Mouse (Mus musculus) heart, embryonic 11.5 days (tissue): Measurements from ENCODE around the gene Hoxa6. TPM values are rescaled to one million over a fixed set of nuclear protein-coding genes. Genes with fewer than 3 reads are reported as not detected.

Experiments
- ATAC-seq: fragments of 200-750 bp; cut with Nextera tagmentation; replicated peaks from 2 replicates; pipeline ENCODE4 v1.8.0; 2017; ENCODE audit warnings: moderate library complexity; ENCODE audit not compliant: insufficient number of reproducible peaks, low FRiP score, low TSS enrichment
- H3K27ac ChIP-seq: fragments of 300-500 bp; sonication (generic); 2 replicates; pipeline ENCODE4 v1.5.1; 2014; ENCODE audit warnings: mild to moderate bottlenecking, low read depth, low read length
- H3K27me3 ChIP-seq: fragments of 300-500 bp; sonication (generic); 2 replicates; pipeline ENCODE4 v1.6.1; 2014; ENCODE audit warnings: mild to moderate bottlenecking, low read length, mixed read lengths; ENCODE audit not compliant: control insufficient read depth, insufficient read depth
- H3K36me3 ChIP-seq: fragments of 300-500 bp; sonication (generic); 2 replicates; pipeline ENCODE4 v1.6.1; 2014; ENCODE audit warnings: mild to moderate bottlenecking, low read length, moderate library complexity, mixed read lengths; ENCODE audit not compliant: control insufficient read depth, insufficient read depth
- H3K4me1 ChIP-seq: fragments of 300-500 bp; sonication (generic); 2 replicates; pipeline ENCODE4 v1.6.1; 2014; ENCODE audit warnings: low read length; ENCODE audit not compliant: control insufficient read depth, insufficient read depth
- H3K4me2 ChIP-seq: fragments of 300-500 bp; sonication (generic); 2 replicates; pipeline ENCODE4 v1.6.1; 2014; ENCODE audit warnings: mild to moderate bottlenecking, moderate library complexity
- H3K4me3 ChIP-seq: fragments of 300-500 bp; sonication (generic); 2 replicates; pipeline ENCODE4 v1.5.1; 2014; ENCODE audit warnings: low read depth, low read length
- H3K9ac ChIP-seq: fragments of 300-500 bp; sonication (generic); 2 replicates; pipeline ENCODE4 v1.6.1; 2014; ENCODE audit warnings: mild to moderate bottlenecking, low read depth, low read length, moderate library complexity
- H3K9me3 ChIP-seq: fragments of 300-500 bp; sonication (generic); replicated peaks from 2 replicates; pipeline ENCODE4 v1.6.1; 2016; ENCODE audit warnings: low read length; ENCODE audit not compliant: control insufficient read depth
- WGBS: fragments of 180-500 bp; shearing (Covaris S2); extraction: QIAGEN DNeasy Blood & Tissue Kit; methylation state at CpG from one replicate; pipeline ENCODE4 v1.1.7; 2014; ENCODE audit not compliant: insufficient replicate concordance; 5-methylcytosine and 5-hydroxymethylcytosine counted together
- polyA plus RNA-seq: library from polyadenylated mRNA; unstranded; fragments of >200 nt; fragmentation: Nextera tagmentation; extraction: Ambion mirVana; gene quantifications from 2 replicates; pipeline ENCODE4 v1.2.1, GENCODE M21; 2014

The Hoxa6 gene
- polyA plus RNA-seq, 1 experiment from 2014 or later: not detected

GRCm38 (mm10) chr6:52219234-52219942, 10.9 kb upstream of the Hoxa6 start:
- no peak for ATAC-seq
- Histone ChIP-seq H3K36me3 (no peaks in the 10 kb centered on the region), H3K27ac (no peak overlapping the region), H3K4me1 (0 out of 2 replicates have a peak, but pooled peaks cover 4% of the 10 kb centered on the region), H3K4me2 (no peak overlapping the region), H3K9me3 (no peaks in the 10 kb centered on the region), H3K27me3 (peaks cover 100% of the 10 kb centered on the region), H3K4me3 (no peak overlapping the region), H3K9ac (no peak overlapping the region)
- WGBS: 24% methylated on average over 9 of the region's 9 CpGs

GRCm38 (mm10) chr6:52218643-52219215, 10.2 kb upstream of the Hoxa6 start:
- H3K36me3 ChIP-seq: no peaks in the 10 kb centered on the region
- 0 out of 2 replicates have a peak, but pooled peaks cover 4% of the 10 kb centered on the region for H3K4me1 ChIP-seq
- 12% methylated on average over 14 of the region's 14 CpGs for WGBS
- no peak overlapping the region for H3K4me2 ChIP-seq
- ATAC-seq: no peak
- H3K9me3 ChIP-seq: no peaks in the 10 kb centered on the region
- H3K4me3 ChIP-seq: no peak overlapping the region
- H3K9ac ChIP-seq: no peak overlapping the region
- no peak overlapping the region for H3K27ac ChIP-seq
- peaks cover 100% of the 10 kb centered on the region for H3K27me3 ChIP-seq

DNA sequence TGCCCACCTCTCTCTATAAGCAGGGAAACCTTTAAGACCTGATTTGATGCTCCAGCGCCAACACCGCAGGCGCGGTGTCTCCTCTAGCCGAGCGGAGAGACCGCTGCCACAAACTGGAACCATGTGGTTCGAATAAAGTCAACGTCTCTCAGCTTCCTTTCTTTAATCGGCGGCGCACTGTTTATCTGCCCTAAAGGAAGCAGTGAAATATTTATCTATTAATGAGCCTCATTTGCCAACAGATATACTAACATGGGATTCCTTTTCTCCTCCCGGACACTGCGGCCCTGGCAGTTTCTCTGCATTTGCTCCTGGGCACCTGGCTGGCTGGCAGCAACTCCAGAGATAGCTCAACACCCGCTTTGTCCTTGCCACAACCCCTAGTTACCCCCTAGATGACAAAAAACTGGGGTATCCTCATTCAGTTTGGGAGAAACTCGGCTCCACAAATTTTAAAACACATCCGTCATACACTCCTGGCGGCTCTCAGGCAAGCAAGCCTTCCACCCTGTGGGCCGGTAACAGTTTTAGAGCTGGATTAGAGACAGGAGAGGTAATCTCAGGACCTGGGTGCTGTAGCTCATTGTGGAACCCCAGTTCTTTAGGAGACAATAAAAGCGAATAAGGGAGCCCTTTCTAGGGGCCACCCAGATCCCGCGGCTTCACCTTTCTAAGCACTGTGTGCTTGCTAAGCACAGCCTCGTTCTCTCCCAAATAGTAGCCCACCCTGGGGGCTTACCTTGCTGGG, 9.5 kb upstream of the Hoxa6 start:
- no peak overlapping the region for H3K27ac ChIP-seq
- no peaks in the 10 kb centered on the region for H3K9me3 ChIP-seq
- no peaks in the 10 kb centered on the region for H3K36me3 ChIP-seq
- H3K27me3 ChIP-seq: peaks cover 100% of the 10 kb centered on the region
- no peak overlapping the region for H3K4me2 ChIP-seq
- no peak for ATAC-seq
- peak overlapping the region; percentile 27; the same call in 1 of the 2 replicates for H3K4me3 ChIP-seq
- WGBS: 5% methylated on average over 23 of the region's 23 CpGs
- peaks cover 4% of the 10 kb centered on the region for H3K4me1 ChIP-seq
- H3K9ac ChIP-seq: no peak overlapping the region

DNA sequence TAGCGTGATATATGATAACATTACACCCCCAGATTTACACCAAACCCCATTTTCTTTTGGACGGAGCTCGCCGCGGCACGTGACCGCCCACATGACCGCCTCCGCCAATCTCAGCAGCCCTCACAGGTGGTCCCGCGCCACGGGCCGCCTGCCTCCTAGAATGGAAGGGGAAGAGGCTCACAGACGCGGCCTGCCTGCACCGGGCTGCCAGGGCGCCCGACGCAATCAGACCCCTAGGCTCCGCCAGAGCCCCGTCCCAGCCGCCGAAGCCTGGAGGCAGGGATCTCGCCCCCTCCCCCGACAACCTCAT, 8.9 kb upstream of the Hoxa6 start:
- H3K27me3 ChIP-seq: peaks cover 100% of the 10 kb centered on the region
- H3K27ac ChIP-seq: no peak overlapping the region

GRCm38 (mm10) chr6:52216691-52217458, 8.4 kb upstream of the Hoxa6 start:
- Histone ChIP-seq H3K36me3 (no peaks in the 10 kb centered on the region), H3K27ac (no peak overlapping the region), H3K9me3 (no peaks in the 10 kb centered on the region), H3K27me3 (peaks cover 100% of the 10 kb centered on the region), H3K4me3 (peak overlapping the region; percentile 27), H3K4me2 (peak overlapping the region; percentile 54), H3K4me1 (peaks cover 10% of the 10 kb centered on the region), H3K9ac (no peak overlapping the region)
- WGBS: 2% methylated on average over 60 of the region's 60 CpGs
- ATAC-seq: no peak

More for the DNA sequence above, 8.9 kb upstream of the Hoxa6 start:
- H3K9ac ChIP-seq: no peak overlapping the region
- H3K9me3 ChIP-seq: no peaks in the 10 kb centered on the region
- WGBS: under 1% methylated on average over 25 of the region's 25 CpGs
- peak overlapping the region; percentile 54 for H3K4me2 ChIP-seq
- H3K4me3 ChIP-seq: peak overlapping the region; percentile 27
- ATAC-seq: peak; percentile 22; the same call in 1 of the 2 replicates
- no peaks in the 10 kb centered on the region for H3K36me3 ChIP-seq
- H3K4me1 ChIP-seq: peaks cover 10% of the 10 kb centered on the region

DNA sequence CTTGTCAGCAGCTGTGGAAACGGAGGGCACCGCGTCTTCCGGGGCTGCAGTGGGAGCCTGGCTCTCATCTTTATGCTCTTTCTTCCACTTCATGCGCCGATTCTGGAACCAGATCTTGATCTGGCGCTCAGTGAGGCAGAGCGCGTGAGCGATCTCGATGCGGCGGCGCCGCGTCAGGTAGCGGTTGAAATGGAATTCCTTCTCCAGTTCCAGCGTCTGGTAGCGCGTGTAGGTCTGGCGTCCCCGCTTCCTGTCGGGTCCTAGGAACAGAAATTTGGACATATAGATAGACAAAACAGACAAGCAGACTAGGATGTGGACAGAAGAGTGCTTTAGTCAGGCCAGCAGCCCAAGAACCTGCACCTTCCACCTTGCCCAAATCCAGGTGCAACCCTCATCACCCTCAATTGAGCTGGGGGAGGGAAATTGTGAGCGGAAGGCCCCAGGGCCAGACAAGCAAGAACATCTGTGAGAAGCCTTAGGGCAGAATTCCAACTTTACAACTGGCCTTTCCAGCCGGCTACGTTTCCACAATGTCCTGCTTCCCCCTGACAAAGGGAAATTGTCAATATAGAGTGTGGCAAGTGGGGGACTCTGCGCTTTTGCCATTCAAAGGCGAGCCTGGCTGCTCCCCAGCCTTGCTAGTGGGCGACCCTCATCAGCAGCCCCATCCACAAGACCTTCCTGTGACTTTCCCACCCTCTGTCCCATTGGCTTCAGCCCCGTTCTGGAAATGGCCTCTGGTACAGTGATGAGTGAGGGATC, 7.4 kb upstream of the Hoxa6 start:
- Histone ChIP-seq H3K27ac (no peak overlapping the region), H3K9ac (no peak overlapping the region), H3K27me3 (peaks cover 100% of the 10 kb centered on the region), H3K4me2 (peak overlapping the region; percentile 14; the same call in 1 of the 2 replicates), H3K36me3 (no peaks in the 10 kb centered on the region), H3K9me3 (no peaks in the 10 kb centered on the region), H3K4me3 (no peak overlapping the region), H3K4me1 (peaks cover 13% of the 10 kb centered on the region)
- WGBS: 2% methylated on average over 30 of the region's 30 CpGs
- no peak for ATAC-seq

DNA sequence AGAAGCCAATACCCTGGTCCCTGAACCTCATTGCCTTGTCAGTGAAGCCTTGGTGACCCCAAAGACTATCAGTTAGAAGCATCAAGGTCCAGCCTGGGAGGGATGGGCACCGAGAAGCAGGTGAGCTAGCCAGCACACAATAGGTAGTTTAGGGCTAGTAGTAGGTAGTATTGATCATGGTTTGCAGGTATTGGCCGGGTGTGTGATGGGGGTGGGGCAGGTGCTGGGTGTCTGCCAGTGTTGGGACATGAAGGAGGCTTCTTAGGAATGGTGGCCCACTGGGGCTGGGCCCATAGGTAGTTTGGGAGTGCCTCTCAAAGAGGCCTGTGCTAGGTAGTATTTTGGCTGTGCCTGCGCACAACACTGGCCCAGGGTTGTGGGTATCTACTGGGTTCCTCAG, 6.5 kb upstream of the Hoxa6 start:
- no peaks in the 10 kb centered on the region for H3K36me3 ChIP-seq
- ATAC-seq: no peak
- 7% methylated on average over 3 of the region's 3 CpGs for WGBS
- H3K9me3 ChIP-seq: no peaks in the 10 kb centered on the region
- no peak overlapping the region for H3K4me2 ChIP-seq
- H3K27me3 ChIP-seq: peaks cover 99% of the 10 kb centered on the region
- no peak overlapping the region for H3K9ac ChIP-seq
- no peak overlapping the region for H3K27ac ChIP-seq
- H3K4me3 ChIP-seq: no peak overlapping the region
- peaks cover 13% of the 10 kb centered on the region for H3K4me1 ChIP-seq

DNA sequence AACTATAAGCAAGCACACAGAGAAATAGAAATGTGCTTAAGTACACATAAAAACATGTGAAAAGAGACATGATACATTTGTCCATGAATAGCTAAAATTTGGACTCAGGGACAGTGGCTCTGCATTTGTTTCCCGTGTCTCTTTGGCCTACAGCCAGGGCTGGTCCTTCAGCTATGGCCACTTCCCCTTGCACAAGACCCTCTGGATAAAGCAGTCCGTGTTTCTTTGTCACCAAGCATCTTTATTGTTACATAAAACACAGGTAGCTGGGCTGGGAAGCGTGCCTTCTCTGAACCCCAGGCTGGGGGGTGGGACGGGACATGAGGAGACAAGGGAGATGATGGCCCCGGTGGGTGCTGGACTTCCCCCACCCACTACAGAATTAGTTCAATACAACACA, 5.7 kb upstream of the Hoxa6 start:
- Histone ChIP-seq H3K36me3 (no peaks in the 10 kb centered on the region), H3K27ac (no peak overlapping the region), H3K4me3 (no peak overlapping the region), H3K4me1 (peaks cover 13% of the 10 kb centered on the region), H3K4me2 (no peak overlapping the region), H3K9ac (no peak overlapping the region), H3K27me3 (peaks cover 99% of the 10 kb centered on the region), H3K9me3 (no peaks in the 10 kb centered on the region)
- ATAC-seq: no peak
- WGBS: 12% methylated on average over 5 of the region's 5 CpGs
